Mouse (Mus musculus): ENCODE data around the gene Smu1. TPM values are rescaled to one million over a fixed set of nuclear protein-coding genes. Genes with fewer than 3 reads are reported as not detected.
"Not testable (repeated sequence)": the region's sequence is repeated elsewhere in the genome, so short reads cannot be mapped to it uniquely, and the experiment has no call there.

Smu1 gene
- polyA plus RNA-seq, 1 experiment = 81.4 TPM

- Histone ChIP-seq H3K79me3 (ENCODE audit: low read depth) (no peaks in the 10 kb centered on the region), H3K36me3 (ENCODE audit: control insufficient read depth, insufficient read depth) (peaks cover 34% of the 10 kb centered on the region), H3ac (ENCODE audit: control insufficient read depth, insufficient read length, low read depth) (no peak overlapping the region), H3K79me2 (ENCODE audit: control insufficient read depth, insufficient read depth) (no peaks in the 10 kb centered on the region), H3K4me3 (ENCODE audit: insufficient read depth, poor library complexity, severe bottlenecking) (no peak overlapping the region), H3K27me3 (ENCODE audit: control insufficient read depth, insufficient read depth, insufficient read length) (no peaks in the 10 kb centered on the region)
- no peak for TF ChIP-seq FOSL1 (IDR thresholded peaks at IDR 0.05; ENCODE audit: insufficient read depth, low read length, poor library complexity, severe bottlenecking)
- no peak for TF ChIP-seq CEBPB (IDR thresholded peaks at IDR 0.05; ENCODE audit: low read depth)
- TF ChIP-seq CTCF (IDR thresholded peaks at IDR 0.05; ENCODE audit: control insufficient read depth, insufficient read depth, insufficient read length) = no peak
- no peak for TF ChIP-seq USF1 (IDR thresholded peaks at IDR 0.05; ENCODE audit: low read depth)
- no peak for TF ChIP-seq MAX (IDR thresholded peaks at IDR 0.05)
- no peak for TF ChIP-seq MYOG (IDR thresholded peaks at IDR 0.05; ENCODE audit: control insufficient read depth, extremely low read depth, insufficient read length)
- no peak for TF ChIP-seq MYOD1 (IDR thresholded peaks at IDR 0.05; ENCODE audit: control insufficient read depth, insufficient read length, low read depth)
These were observed 43.1 kb upstream of the Smu1 start for GRCm38 (mm10) chr4:40800873-40801272.

- H3ac ChIP-seq (ENCODE audit: control insufficient read depth, insufficient read length, low read depth); H3K4me3 ChIP-seq (ENCODE audit: insufficient read depth, poor library complexity, severe bottlenecking); H3K27me3 ChIP-seq (ENCODE audit: control insufficient read depth, insufficient read depth, insufficient read length); H3K79me2 ChIP-seq (ENCODE audit: control insufficient read depth, insufficient read depth); H3K79me3 ChIP-seq (ENCODE audit: low read depth): not testable (repeated sequence)
- H3K36me3 ChIP-seq (ENCODE audit: control insufficient read depth, insufficient read depth) = peaks cover 15% of the 10 kb centered on the region
These were observed 41.3 kb upstream of the Smu1 start for GRCm38 (mm10) chr4:40798833-40799555.

DNA sequence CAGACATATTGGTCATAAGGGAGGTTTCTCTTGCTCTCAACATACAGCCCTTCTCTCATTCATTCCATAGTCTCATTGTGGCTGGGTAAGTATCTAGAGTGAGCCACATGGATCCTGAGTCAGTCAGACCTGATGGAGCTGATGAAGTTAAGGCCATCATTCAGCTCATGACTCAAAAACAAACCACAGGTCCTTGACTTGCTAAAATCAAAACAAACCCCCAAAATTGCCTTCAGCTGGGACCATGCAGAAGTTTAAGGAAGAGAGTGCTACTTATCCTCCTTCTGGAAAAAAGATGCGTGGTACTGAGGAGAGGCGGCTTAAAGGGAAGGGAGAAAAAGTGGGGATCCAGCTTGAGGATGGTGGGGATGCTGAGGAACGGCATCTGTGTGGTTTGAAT, 38.0 kb upstream of the Smu1 start:
- H3K79me3 ChIP-seq (ENCODE audit: low read depth) = no peaks in the 10 kb centered on the region
- H3ac ChIP-seq (ENCODE audit: control insufficient read depth, insufficient read length, low read depth) = no peak overlapping the region
- no peak overlapping the region for H3K4me3 ChIP-seq (ENCODE audit: insufficient read depth, poor library complexity, severe bottlenecking)
- no peaks in the 10 kb centered on the region for H3K79me2 ChIP-seq (ENCODE audit: control insufficient read depth, insufficient read depth)
- TF ChIP-seq MYOD1 (IDR thresholded peaks at IDR 0.05; ENCODE audit: control insufficient read depth, insufficient read length, low read depth) = no peak
- peaks cover 6% of the 10 kb centered on the region for H3K36me3 ChIP-seq (ENCODE audit: control insufficient read depth, insufficient read depth)
- H3K27me3 ChIP-seq (ENCODE audit: control insufficient read depth, insufficient read depth, insufficient read length) = no peaks in the 10 kb centered on the region

- Histone ChIP-seq H3K36me3 (ENCODE audit: control insufficient read depth, insufficient read depth) (peaks cover 6% of the 10 kb centered on the region), H3K79me3 (ENCODE audit: low read depth) (no peaks in the 10 kb centered on the region), H3K4me3 (ENCODE audit: insufficient read depth, poor library complexity, severe bottlenecking) (no peak overlapping the region), H3ac (ENCODE audit: control insufficient read depth, insufficient read length, low read depth) (no peak overlapping the region), H3K27me3 (ENCODE audit: control insufficient read depth, insufficient read depth, insufficient read length) (no peaks in the 10 kb centered on the region), H3K79me2 (ENCODE audit: control insufficient read depth, insufficient read depth) (no peaks in the 10 kb centered on the region)
- TF ChIP-seq CTCF (IDR thresholded peaks at IDR 0.05; ENCODE audit: control insufficient read depth, insufficient read depth, insufficient read length) (no peak), FOSL1 (IDR thresholded peaks at IDR 0.05; ENCODE audit: insufficient read depth, low read length, poor library complexity, severe bottlenecking) (no peak), MYOD1 (IDR thresholded peaks at IDR 0.05; ENCODE audit: control insufficient read depth, insufficient read length, low read depth) (no peak), CEBPB (IDR thresholded peaks at IDR 0.05; ENCODE audit: low read depth) (no peak), MAX (IDR thresholded peaks at IDR 0.05) (no peak), MYOG (IDR thresholded peaks at IDR 0.05; ENCODE audit: control insufficient read depth, extremely low read depth, insufficient read length) (no peak), USF1 (IDR thresholded peaks at IDR 0.05; ENCODE audit: low read depth) (no peak)
These were observed 36.6 kb upstream of the Smu1 start for GRCm38 (mm10) chr4:40794320-40794719.

DNA sequence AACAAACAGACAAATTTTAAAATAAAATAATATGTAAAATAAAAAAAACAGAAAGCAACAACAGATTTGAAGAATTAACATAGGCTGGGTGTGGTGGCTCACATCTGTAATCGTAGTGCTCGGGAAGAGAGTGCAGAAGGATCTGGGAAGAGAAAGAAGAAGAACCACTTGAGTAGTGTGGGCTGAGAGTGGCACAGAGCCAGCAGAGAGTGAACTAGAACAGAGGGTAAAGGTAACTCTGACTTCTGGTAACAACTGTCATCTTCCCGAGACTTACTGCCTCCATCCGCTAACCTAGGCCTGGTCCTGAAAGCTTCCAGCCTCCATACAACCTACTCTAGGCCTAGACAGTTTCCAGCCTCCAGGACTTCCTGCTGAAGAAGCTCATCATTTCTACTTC, 33.5 kb upstream of the Smu1 start:
- no peaks in the 10 kb centered on the region for H3K36me3 ChIP-seq (ENCODE audit: control insufficient read depth, insufficient read depth)
- H3ac ChIP-seq (ENCODE audit: control insufficient read depth, insufficient read length, low read depth) = no peak overlapping the region
- H3K4me3 ChIP-seq (ENCODE audit: insufficient read depth, poor library complexity, severe bottlenecking) = no peak overlapping the region
- TF ChIP-seq CTCF (IDR thresholded peaks at IDR 0.05; ENCODE audit: control insufficient read depth, insufficient read depth, insufficient read length) (no peak), MYOG (IDR thresholded peaks at IDR 0.05; ENCODE audit: control insufficient read depth, extremely low read depth, insufficient read length) (no peak), MYOD1 (IDR thresholded peaks at IDR 0.05; ENCODE audit: control insufficient read depth, insufficient read length, low read depth) (no peak), FOSL1 (IDR thresholded peaks at IDR 0.05; ENCODE audit: insufficient read depth, low read length, poor library complexity, severe bottlenecking) (no peak), MAX (IDR thresholded peaks at IDR 0.05) (no peak), USF1 (IDR thresholded peaks at IDR 0.05; ENCODE audit: low read depth) (no peak), CEBPB (IDR thresholded peaks at IDR 0.05; ENCODE audit: low read depth) (no peak)
- no peaks in the 10 kb centered on the region for H3K79me3 ChIP-seq (ENCODE audit: low read depth)
- H3K27me3 ChIP-seq (ENCODE audit: control insufficient read depth, insufficient read depth, insufficient read length) = no peaks in the 10 kb centered on the region
- H3K79me2 ChIP-seq (ENCODE audit: control insufficient read depth, insufficient read depth) = no peaks in the 10 kb centered on the region

DNA sequence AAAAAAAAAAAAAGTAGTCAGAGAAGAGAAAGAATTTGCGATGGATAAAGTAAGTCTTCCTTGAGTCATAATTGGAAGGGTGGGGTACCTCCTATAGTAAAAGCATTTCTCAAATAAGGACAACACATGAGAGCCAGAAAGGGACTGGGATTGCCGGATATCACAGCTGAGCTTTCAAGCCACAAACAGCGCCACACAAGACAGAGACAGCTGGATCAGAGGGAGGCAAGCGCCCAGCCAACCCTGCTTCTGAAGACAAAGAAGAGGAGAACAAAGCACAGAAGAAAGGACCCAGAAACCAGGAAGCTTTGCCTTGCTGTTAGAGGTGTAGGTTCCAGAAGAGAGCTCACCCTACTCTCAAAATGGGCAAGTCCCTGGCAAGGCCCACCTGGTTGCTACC, 28.9 kb upstream of the Smu1 start:
- H3K4me3 ChIP-seq (ENCODE audit: insufficient read depth, poor library complexity, severe bottlenecking) = no peak overlapping the region
- no peaks in the 10 kb centered on the region for H3K27me3 ChIP-seq (ENCODE audit: control insufficient read depth, insufficient read depth, insufficient read length)
- no peaks in the 10 kb centered on the region for H3K36me3 ChIP-seq (ENCODE audit: control insufficient read depth, insufficient read depth)
- H3ac ChIP-seq (ENCODE audit: control insufficient read depth, insufficient read length, low read depth) = no peak overlapping the region
- TF ChIP-seq MYOD1 (IDR thresholded peaks at IDR 0.05; ENCODE audit: control insufficient read depth, insufficient read length, low read depth) (no peak), CEBPB (IDR thresholded peaks at IDR 0.05; ENCODE audit: low read depth) (no peak), CTCF (IDR thresholded peaks at IDR 0.05; ENCODE audit: control insufficient read depth, insufficient read depth, insufficient read length) (no peak), MAX (IDR thresholded peaks at IDR 0.05) (no peak), USF1 (IDR thresholded peaks at IDR 0.05; ENCODE audit: low read depth) (no peak), FOSL1 (IDR thresholded peaks at IDR 0.05; ENCODE audit: insufficient read depth, low read length, poor library complexity, severe bottlenecking) (no peak), MYOG (IDR thresholded peaks at IDR 0.05; ENCODE audit: control insufficient read depth, extremely low read depth, insufficient read length) (no peak)
- H3K79me2 ChIP-seq (ENCODE audit: control insufficient read depth, insufficient read depth) = no peaks in the 10 kb centered on the region
- H3K79me3 ChIP-seq (ENCODE audit: low read depth) = no peaks in the 10 kb centered on the region
